Mouse (Mus musculus) gastrocnemius, postnatal 25 days (tissue): ENCODE results near the gene Aff4. TPM values are rescaled to one million over a fixed set of nuclear protein-coding genes. Genes with fewer than 3 reads are reported as not detected.
"Not testable (repeated sequence)": the region's sequence is repeated elsewhere in the genome, so short reads cannot be mapped to it uniquely, and the experiment has no call there.

ENCODE experiments used
- DNase-seq: peaks from one replicate; pipeline ENCODE4 v3.0.0; 2022
- total RNA-seq, 2 experiments: library from RNA; stranded (reverse); gene quantifications; 1 replicate in 1 of 2; 2 replicates in 1 of 2; pipeline ENCODE4 v1.2.3; 2021

The Aff4 gene
- total RNA-seq, 2 experiments from 2014 or later, result 76.4 to 89.1 TPM

DNA sequence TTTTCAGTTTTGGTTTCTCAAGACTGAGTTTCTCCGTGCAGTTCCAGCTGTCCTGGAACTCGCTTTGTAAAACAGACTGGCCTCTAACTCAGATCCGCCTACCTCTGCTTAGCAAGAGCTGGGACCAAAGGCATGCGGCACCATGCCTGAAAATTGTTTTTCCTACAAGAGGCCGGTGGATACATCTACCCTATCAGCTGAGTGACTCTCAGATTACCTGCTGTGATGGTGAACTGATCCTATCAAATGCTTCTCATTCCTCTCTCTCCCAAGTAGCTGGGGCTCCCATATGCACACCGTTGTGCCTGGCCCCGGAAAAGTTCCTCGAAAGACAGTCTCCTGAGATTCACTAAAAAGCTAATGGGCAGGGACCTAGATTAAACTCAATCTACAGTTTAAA lies 12.9 kb upstream of the Aff4 start:
- no peak for DNase-seq

DNA sequence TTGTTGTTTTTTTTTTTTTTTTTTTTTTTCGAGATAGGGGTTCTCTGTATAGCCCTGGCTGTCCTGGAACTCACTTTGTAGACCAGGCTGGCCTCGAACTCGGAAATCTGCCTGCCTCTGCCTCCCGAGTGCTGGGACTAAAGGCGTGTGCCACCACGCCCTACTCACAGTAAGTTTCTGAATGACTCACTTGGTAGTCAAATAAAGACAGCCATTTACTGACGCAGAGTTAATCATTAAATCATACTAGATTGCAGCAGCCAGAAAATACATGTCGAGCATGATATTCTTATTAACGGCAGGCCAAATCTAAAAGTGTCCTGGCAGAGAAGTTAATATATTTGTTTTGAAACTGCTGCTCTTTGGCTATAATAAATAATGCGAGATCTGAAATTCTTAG lies 9.6 kb upstream of the Aff4 start:
- DNase-seq, result not testable (repeated sequence)

GRCm38 (mm10) chr11:53342711-53343110 lies 7.9 kb upstream of the Aff4 start:
- DNase-seq, result no peak

DNA sequence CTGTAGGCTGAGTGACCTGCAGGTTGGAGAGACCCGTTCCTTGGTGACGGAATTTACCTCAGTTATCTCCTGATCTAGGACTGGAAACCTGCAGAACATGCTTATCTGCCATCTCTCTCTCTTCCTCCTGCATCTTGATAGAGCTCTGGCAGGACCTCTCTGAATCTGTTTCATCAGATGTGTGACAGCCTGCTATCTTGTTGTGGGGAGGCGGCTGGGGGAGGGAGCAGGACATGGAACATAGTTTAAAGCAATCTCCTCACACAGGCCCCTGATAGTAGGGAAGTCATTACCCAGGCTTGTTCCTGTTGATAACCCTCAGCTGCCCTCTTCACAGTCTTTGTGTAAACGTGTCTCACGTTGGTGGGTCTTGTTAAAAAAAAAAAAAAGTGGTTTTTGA lies 5.3 kb upstream of the Aff4 start:
- DNase-seq, result no peak

DNA sequence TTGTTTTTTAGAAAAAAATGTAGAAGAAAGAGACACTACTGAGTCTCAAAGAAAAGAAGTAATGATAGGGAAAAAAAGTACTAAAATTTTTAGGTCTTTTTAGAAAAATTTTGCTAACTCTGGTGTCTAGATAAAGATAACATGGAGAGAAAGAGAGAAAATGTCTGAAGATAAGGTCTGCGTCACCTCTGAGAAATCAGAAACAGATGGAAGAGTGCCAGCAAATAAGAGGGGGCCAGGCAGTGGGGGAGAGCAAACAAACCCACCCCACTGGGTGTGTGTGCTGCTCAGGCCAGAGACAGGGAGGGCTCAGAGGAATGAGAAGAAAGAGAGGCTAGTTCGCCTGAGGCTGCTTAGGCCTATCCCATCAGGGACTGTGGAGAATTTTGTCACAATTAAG lies 4.9 kb upstream of the Aff4 start:
- DNase-seq, result no peak

- DNase-seq, result peak; percentile 24
Observed at GRCm38 (mm10) chr11:53351224-53351942, 750 bp downstream of the Aff4 start.

DNA sequence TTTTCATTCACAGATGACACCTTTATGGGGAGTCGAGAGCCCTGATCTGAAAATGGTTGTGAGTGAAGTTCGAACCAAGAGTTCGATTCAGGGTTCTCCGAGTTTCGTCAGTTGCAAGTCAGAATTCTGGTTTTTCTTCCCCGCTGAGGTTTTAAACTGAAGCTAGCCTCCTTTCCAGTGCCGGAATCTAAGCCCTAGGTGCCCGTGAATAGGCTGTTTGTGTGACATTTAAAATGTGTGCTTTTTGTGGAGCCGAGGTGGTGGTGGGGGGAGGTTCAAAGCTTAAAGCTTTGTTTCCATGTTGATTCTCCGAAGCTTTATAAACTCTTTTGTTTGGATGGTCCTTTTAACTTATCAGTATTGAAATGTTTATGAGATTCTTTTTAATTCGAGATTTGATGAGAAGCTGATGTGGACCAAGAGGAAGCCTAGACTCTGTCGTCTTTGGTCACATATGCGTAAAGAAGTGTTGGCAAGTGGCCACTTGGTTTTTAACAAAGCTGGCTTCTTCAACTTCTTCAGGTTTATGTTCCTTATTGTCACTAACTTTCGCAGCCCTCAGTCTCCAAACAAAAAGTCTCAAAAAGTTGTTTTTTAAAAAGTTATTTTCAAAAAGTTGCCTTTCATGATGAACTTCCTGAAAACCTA lies 1.4 kb downstream of the Aff4 start:
- no peak for DNase-seq

DNA sequence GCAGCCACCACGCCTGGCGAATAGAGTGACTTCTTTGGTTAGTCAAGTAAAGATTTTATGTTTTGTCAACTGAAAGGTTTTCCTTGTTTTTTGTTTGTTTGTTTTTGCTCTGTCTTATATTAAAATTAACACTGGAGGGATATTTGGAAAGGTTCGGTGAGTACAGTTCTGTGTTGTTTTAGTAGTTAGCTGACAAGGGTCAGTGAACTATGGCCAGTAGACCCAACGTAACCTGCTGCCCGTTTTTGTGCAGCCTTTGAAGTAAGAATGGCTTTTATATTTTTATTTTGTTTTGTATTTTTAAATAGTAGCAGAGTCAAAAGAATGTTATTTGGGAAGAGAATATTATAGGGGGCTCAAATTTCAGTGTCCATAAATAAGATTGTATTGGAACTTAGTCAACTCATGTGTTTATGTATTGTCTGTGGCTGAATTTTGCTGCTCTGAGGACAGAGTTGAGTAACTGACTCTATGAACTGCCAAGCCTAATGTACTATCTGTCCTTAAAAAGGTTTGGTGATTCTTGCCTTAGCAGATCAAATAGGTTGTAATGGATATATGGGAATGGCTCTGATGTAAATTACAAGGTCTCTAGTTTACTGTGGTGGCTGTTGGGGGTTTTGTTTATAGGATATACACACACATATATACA lies 8.0 kb downstream of the Aff4 start:
- no peak for DNase-seq

DNA sequence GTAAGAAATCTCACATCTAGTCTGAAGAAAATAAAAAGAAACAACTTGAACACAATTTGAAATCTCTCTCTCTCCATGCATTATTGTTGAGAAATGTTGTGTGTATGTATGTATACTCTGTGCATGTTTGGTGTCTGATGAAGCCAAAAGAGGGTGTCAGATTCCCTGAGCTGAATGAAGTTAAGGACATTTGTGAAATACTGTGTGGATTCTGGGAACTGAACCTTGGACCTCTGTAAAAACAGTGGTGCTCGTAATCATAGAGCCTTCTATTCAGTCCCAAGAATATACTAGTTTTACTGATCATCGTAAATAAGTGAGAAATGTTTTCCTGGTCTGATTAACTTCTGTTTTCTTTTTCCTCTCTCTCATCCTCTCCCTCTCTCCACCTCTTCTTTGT lies 16.4 kb downstream of the Aff4 start:
- no peak for DNase-seq

- DNase-seq, result no peak
Observed at GRCm38 (mm10) chr11:53378918-53379317, 28.3 kb downstream of the Aff4 start.

- DNase-seq, result no peak
Observed at GRCm38 (mm10) chr11:53383758-53384428, 33.3 kb downstream of the Aff4 start.

- no peak for DNase-seq
Observed at GRCm38 (mm10) chr11:53393856-53394255, 43.2 kb downstream of the Aff4 start.

DNA sequence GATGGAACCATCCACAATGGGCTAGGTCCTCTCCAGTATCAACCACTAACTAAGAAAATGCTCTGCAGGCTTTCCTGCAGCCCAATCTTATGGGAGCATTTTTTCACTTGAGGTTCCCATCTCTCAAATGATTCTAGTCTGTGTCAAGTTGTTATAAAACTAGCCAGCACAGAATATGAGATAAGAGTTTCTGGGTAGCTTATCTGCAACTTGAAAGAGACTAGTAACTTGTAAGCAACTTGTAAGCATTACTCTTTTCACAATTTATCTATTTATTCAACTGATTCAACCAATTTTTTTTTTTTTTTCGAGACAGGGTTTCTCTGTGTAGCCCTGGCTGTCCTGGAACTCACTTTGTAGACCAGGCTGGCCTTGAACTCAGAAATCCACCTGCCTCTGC lies 53.0 kb downstream of the Aff4 start:
- DNase-seq, result no peak

DNA sequence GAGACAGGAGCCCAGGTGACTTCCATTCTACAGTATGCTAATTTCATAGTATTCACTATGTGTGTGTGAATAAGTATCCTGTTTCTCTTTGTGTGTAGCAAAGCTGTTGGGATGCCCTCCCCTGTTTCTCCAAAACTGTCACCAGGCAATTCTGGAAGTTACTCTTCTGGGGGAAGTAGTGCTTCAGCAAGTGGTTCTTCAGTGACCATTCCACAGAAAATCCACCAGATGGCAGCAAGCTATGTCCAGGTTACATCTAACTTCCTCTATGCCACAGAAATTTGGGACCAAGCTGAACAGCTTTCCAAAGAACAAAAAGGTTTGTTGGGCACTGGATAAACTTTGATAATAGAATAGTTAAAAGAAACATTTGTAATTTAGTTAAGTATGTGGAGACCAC lies 61.1 kb downstream of the Aff4 start:
- DNase-seq, result no peak

- no peak for DNase-seq
Observed at GRCm38 (mm10) chr11:53413871-53414270, 63.2 kb downstream of the Aff4 start.

DNA sequence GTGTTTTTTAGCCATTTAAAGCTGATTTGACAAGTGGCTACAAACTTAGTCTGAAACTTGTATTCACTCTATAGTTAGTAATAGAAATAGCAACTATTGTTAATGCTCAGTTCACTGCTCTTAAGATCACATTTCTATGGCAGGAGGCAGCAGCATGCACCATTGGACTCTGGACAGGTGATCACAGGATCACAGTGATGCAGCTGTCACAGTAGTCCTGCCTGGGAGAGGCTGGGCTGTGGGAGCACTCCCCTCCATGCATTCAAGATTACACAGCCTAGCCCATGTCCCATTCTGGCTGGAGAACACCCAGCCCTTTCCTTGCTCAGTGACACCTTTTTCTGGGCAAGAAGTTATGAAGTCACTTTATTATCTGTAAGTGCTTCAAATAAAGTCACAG lies 67.4 kb downstream of the Aff4 start:
- DNase-seq, result no peak

DNA sequence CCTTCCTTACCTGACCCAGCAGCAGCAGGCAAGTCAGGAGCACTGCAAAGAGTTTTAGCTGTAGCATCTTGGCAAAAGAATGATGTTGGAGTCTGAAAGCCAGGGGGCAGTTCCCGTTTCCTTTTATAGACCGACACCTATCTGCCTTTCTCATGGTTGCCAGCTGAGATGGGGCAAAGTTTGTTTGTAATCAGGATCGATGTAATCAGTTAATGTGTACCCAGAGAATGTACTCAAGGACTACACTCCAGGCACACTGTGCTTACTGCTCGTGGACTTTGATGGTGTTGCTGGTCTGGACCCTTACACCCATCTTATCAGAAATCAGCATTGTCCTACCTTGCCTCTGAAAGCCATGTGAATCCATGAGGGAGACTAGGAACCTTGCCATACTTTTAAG lies 72.4 kb downstream of the Aff4 start, which contains the start of gene Leap2:
Leap2 (minus strand) TSS at position 135 of the 400 bp plus-strand sequence.
- DNase-seq, result no peak

DNA sequence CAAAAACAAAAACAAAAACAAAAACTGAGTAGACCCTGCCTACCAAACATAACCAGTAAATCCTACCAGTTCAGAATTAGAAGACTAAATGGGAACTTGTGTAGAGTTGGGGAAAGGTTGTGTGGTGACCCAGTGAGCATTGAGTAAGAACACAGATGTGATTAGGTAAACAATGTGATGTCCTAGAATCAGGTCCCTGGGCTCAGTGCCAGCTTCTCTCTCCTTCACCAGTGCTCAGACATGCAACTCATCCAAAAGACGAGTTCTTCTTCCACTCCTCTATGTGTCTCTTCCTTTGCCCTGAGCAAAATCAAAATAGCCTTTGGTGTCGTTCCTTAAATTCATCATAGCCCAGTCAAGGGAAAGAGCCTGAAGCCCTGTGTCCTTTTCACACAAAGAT lies 74.2 kb downstream of the Aff4 start:
- no peak for DNase-seq

DNA sequence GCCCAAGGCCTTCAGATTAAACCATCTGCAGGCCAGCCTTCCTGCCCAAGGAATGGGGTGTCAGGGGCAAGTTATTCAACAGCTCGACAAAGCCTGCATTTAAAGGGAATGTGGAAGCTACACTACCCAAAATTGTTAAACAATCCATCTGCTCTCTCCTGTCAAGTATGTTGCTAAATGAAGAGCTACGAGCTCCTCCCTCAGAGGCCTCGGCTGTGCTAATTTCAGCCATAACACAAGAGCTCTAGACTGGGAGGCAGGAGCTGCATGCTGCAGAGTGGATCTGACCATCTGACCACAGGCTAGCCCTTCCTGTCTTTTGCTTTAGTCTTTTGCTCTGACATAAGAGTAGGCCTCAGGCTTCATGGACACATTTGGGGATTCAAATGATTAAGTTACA lies 74.6 kb downstream of the Aff4 start:
- DNase-seq, result no peak

DNA sequence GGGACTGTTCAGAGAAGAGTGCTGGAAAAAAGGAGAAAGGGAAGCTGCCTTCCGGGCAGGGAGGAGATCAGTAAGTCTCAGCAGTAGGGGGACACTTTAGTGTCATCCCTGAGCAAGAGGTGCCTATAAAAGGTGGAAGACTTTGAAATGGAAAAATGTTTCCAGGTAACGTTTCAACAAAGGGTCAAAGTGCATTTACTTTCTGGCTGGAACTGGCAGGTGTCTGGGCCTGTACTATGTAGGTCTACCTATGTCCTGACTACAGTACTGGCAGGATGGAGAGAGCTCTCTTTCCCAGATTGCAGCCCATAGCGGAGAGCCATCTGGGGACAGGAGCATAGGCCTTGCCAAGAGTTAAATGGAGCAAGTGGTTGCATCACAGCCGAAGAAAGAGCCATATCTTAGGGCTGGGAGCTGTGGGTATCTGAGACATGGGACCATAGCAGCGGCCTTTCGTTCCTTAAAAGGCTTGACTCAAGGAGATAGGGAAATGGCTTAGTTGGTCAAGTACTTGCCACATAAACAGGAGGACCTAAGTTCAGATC lies 75.2 kb downstream of the Aff4 start:
- DNase-seq, result no peak

- DNase-seq, result not testable (repeated sequence)
Observed at GRCm38 (mm10) chr11:53426914-53427313, 76.3 kb downstream of the Aff4 start.

DNA sequence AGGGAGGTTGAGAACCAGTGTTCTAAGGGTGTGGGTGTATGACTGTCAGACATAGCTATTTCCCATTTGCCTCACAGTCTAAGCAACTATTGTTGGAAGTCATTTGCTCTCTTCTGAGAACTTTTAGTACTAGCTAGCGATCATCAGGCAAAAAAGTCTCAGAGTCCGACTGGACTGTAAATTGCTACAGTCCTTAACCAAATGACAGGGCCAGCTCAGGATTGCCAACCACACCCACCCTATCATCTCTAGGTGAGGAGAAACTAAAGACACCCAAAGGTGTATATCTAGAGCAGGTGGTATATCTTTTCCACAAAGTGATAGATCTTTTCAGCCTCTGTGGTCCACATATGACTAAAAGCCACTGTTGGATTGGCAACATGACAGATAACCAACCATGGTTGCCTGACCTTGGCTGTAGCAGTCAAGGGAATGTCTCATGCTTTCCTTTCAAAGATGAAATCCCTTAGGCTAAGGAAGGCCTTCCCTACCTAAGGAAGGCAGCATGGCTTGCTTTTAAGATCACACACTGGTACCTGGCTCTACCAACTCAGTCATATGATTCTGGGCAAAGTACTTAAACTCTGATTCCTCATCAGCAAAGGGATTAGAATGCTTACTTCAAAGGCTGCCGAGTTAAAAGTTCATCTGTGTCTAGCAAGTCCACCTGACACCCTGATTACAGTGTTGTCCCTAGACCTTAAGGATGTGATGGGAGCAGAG lies 77.5 kb downstream of the Aff4 start:
- no peak for DNase-seq
